Mouse (Mus musculus): Measurements from ENCODE around the gene Car14.

Gene Car14

GRCm38 (mm10) chr3:95856115-95856514 lies 48.4 kb downstream of the Car14 start:
- in situ Hi-C loops (cut with MseI, MboI) = no loop called here

- in situ Hi-C loops (cut with MseI, MboI) = no loop called here
These were observed 48.9 kb downstream of the Car14 start, which contains the start of gene Prpf3 for GRCm38 (mm10) chr3:95855502-95856089. Gene Prpf3 (minus strand): TSS chr3:95855885.

- in situ Hi-C loops (cut with MseI, MboI) = no loop called here
These were observed 53.2 kb downstream of the Car14 start for GRCm38 (mm10) chr3:95851317-95851716.

GRCm38 (mm10) chr3:95850611-95851010 lies 53.9 kb downstream of the Car14 start:
- in situ Hi-C loops (cut with MseI, MboI) = no loop called here
